Comparison of ENCODE assay signal across 13 mouse cellular contexts in the genomic region with DNA sequence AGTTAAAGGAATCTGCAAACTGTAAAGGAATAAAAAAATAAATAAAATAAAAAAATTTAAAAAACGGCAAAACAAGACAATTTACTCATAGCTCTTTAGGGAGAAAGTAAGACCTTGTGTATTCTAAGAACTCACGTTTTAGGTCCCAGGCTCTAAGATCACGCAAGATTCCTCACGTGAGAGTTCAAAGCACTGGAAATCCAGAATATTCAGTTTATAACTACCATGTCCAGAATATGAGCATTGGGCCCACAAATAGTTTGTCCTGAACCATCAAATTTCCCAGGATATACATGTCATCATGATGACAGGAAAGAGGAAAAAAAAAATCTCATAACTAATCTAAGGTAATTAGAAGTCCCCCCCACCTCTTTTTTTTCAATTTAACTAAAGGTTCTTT. TPM values are rescaled to one million over a fixed set of nuclear protein-coding genes. Genes with fewer than 3 reads are reported as not detected.
A peak's percentile ranks its signal among the peaks of the same experiment; 100 is the strongest.
DNase-seq lines count a peak whose midpoint lies in the region; ATAC-seq lines count a peak whose summit lies in the region.
"Had no signal": no experiment of that assay in that cellular context is flagged by ENCODE, and none has a peak within 500 bp of the region (broad histone marks: within the 10 kb centered on the region; RNA-seq: fewer than 3 reads in every experiment).

No protein-coding gene starts in this region.

- peak overlapping the region; percentile 61; the same call in 1 of the 2 replicates for H3K4me2 ChIP-seq in heart, embryonic 13.5 days
- no peak overlapping the region for H3K4me2 ChIP-seq in lung, embryonic 15.5 days
- no peak overlapping the region for H3K4me2 ChIP-seq in embryonic facial prominence, embryonic 15.5 days (replicated peaks)
- H3K4me2 ChIP-seq in liver, embryonic 16.5 days (ENCODE audit: low read depth, low read length), result peak overlapping the region; percentile 86
- H3K4me2 ChIP-seq: hindbrain, embryonic 14.5 days had no signal

- no peak overlapping the region for H3K4me3 ChIP-seq in heart, embryonic 13.5 days
- H3K4me3 ChIP-seq in lung, embryonic 15.5 days, result no peak overlapping the region
- H3K4me3 ChIP-seq in embryonic facial prominence, embryonic 15.5 days (replicated peaks), result no peak overlapping the region
- H3K4me3 ChIP-seq in liver, embryonic 16.5 days (ENCODE audit: low read depth, low read length), result peak overlapping the region; percentile 12; the same call in 1 of the 2 replicates

- no peaks in the 10 kb centered on the region for H3K27me3 ChIP-seq in heart, embryonic 13.5 days (replicated peaks)
- H3K27me3 ChIP-seq in lung, embryonic 15.5 days, result no peaks in the 10 kb centered on the region
- no peaks in the 10 kb centered on the region for H3K27me3 ChIP-seq in embryonic facial prominence, embryonic 15.5 days
- H3K27me3 ChIP-seq in liver, embryonic 16.5 days (ENCODE audit: control insufficient read depth, insufficient read depth, low read depth, low read length), result no peaks in the 10 kb centered on the region

- H3K9me3 ChIP-seq in heart, embryonic 13.5 days, result no peaks in the 10 kb centered on the region
- H3K9me3 ChIP-seq in lung, embryonic 15.5 days, result no peaks in the 10 kb centered on the region
- H3K9me3 ChIP-seq in embryonic facial prominence, embryonic 15.5 days (replicated peaks), result no peaks in the 10 kb centered on the region
- no peaks in the 10 kb centered on the region for H3K9me3 ChIP-seq in liver, embryonic 16.5 days (replicated peaks; ENCODE audit: control insufficient read depth, low read length)

- DNase-seq in heart, adult 18-20 months, result no peak
- no peak for DNase-seq in lung, postnatal 36 days
- no peak for DNase-seq in right cerebral cortex, postnatal 10 days (ENCODE audit: low spot score in 2 of 2)
- DNase-seq: cerebellum, postnatal 25 days; kidney, postnatal 10 days; lung, postnatal 10 days; right cerebral cortex, postnatal 14 days; thymus, postnatal 14 days had no signal

- H3K36me3 ChIP-seq in heart, embryonic 13.5 days, result no peaks in the 10 kb centered on the region
- H3K36me3 ChIP-seq in lung, embryonic 15.5 days, result no peaks in the 10 kb centered on the region
- no peaks in the 10 kb centered on the region for H3K36me3 ChIP-seq in embryonic facial prominence, embryonic 15.5 days
- no peaks in the 10 kb centered on the region for H3K36me3 ChIP-seq in liver, embryonic 16.5 days (ENCODE audit: control insufficient read depth, insufficient read depth)

- H3K4me1 ChIP-seq in heart, embryonic 13.5 days, result peaks cover 94% of the 10 kb centered on the region
- H3K4me1 ChIP-seq in lung, embryonic 15.5 days, result peaks cover 62% of the 10 kb centered on the region
- peaks cover 44% of the 10 kb centered on the region for H3K4me1 ChIP-seq in embryonic facial prominence, embryonic 15.5 days
- peaks cover 73% of the 10 kb centered on the region for H3K4me1 ChIP-seq in liver, embryonic 16.5 days (ENCODE audit: control insufficient read depth, low read depth, low read length)

- H3K27ac ChIP-seq in heart, embryonic 13.5 days (replicated peaks), result peak overlapping the region; percentile 94
- H3K27ac ChIP-seq in lung, embryonic 15.5 days, result peak overlapping the region; percentile 82
- peak overlapping the region; percentile 65 for H3K27ac ChIP-seq in embryonic facial prominence, embryonic 15.5 days (replicated peaks)
- H3K27ac ChIP-seq in liver, embryonic 16.5 days (ENCODE audit: low read length), result peak overlapping the region; percentile 79
- H3K27ac ChIP-seq: hindbrain, embryonic 14.5 days had no signal

- 62% methylated on average over 4 of the region's 4 CpGs for WGBS in heart, embryonic 13.5 days
- WGBS in lung, embryonic 15.5 days, result 76% methylated on average over 4 of the region's 4 CpGs
- WGBS in embryonic facial prominence, embryonic 15.5 days, result 65% methylated on average over 4 of the region's 4 CpGs
- 47% methylated on average over 4 of the region's 4 CpGs for WGBS in liver, embryonic 16.5 days (ENCODE audit: insufficient replicate concordance)

- H3K9ac ChIP-seq in heart, embryonic 13.5 days, result peak overlapping the region; percentile 68; the same call in 1 of the 2 replicates
- no peak overlapping the region for H3K9ac ChIP-seq in lung, embryonic 15.5 days
- H3K9ac ChIP-seq in embryonic facial prominence, embryonic 15.5 days, result no peak overlapping the region
- H3K9ac ChIP-seq in liver, embryonic 16.5 days (ENCODE audit: low read depth, low read length), result peak overlapping the region; percentile 52
- H3K9ac ChIP-seq: hindbrain, embryonic 14.5 days had no signal

- ATAC-seq in heart, embryonic 13.5 days (ENCODE audit: extremely low read depth, insufficient number of reproducible peaks, low FRiP score, low TSS enrichment), result no peak
- ATAC-seq in lung, embryonic 15.5 days (ENCODE audit: borderline replicate concordance, extremely low read depth, low FRiP score, low TSS enrichment), result no peak
- no peak for ATAC-seq in embryonic facial prominence, embryonic 15.5 days (ENCODE audit: insufficient number of reproducible peaks, low FRiP score, low TSS enrichment, low read depth)
- no peak for ATAC-seq in liver, embryonic 16.5 days (ENCODE audit: low read depth)

RNA-seq across cellular contexts. Expression of a gene that starts 27.0 kb away (rescaled TPM):
- 52.9 and 58.7 TPM in 2 replicates for polyA plus RNA-seq in heart, embryonic 13.5 days (2015; fragmentation: Nextera tagmentation; extraction: Ambion mirVana)
- total RNA-seq in heart, adult 18-20 months (2021), result under 1 TPM; 0.44 to 0.62 TPM
- 86.1 and 88.1 TPM in 2 replicates for polyA plus RNA-seq in lung, embryonic 15.5 days (2015; fragmentation: Nextera tagmentation; extraction: Ambion mirVana)
- 43.1 and 45.2 TPM in 2 replicates for polyA plus RNA-seq in embryonic facial prominence, embryonic 15.5 days (2015; fragmentation: Nextera tagmentation; extraction: Ambion mirVana)
- 76.2 and 90.8 TPM in 2 replicates for polyA plus RNA-seq in liver, embryonic 16.5 days (2015; fragmentation: Nextera tagmentation; extraction: Ambion mirVana)

Comparison
In these comparisons a context has a peak if more than half of its experiments do, and no peak if none do; other contexts are left out.
1. H3K4me2 ChIP-seq: peak in heart, embryonic 13.5 days (single experiment) and liver, embryonic 16.5 days (single experiment); none in lung, embryonic 15.5 days (single experiment) and embryonic facial prominence, embryonic 15.5 days (single experiment).
2. H3K9ac ChIP-seq: peak in heart, embryonic 13.5 days (single experiment) and liver, embryonic 16.5 days (single experiment); none in lung, embryonic 15.5 days (single experiment) and embryonic facial prominence, embryonic 15.5 days (single experiment).
3. Peak in every context shown above with its lines, with median percentiles within 50 percentile points of each other: H3K27ac ChIP-seq.